Mouse (Mus musculus) embryo, embryonic 10.5 days (tissue): ENCODE measurements at regions not wholly inside any gene's neighbourhood (a gene's known extent, or its start where the extent isn't known, plus 50 kb on each side); places are given as distances from the start of the nearest gene placed in this dataset.

ENCODE experiments used
- DNase-seq: peaks from one replicate; pipeline ENCODE4 v3.0.0-alpha.2; 2015; ENCODE audit warnings: low spot score

DNA sequence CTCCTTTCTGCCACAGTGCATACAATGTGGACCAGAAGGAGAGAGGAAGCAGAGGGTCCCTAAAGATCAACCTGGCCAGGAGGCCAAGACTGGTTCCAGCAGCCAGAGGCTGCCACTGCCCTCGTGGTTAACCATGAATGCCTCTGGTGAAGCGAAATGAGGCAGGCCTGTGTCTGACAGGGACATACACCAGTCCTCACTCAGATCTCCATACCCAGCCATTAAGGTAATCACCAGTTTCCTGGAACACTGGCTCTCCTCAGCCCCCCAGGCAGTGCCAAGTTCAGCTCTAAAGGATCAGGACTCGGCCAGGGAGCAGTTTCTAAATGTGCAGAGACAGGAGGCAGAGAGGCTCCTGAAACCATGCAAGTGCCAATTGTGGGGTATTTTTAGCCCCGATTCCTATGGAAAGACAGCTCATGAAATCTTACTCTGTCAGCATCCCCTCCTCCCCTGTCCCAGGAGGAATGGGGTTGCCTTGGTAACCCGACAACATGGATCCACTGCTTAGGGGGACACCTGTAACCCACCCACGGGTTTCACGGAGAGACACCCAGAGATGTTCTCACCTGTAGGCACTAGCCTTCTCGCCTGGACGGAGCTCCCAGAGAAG, 103.6 kb downstream of the Ier5 start:
- no peak for DNase-seq

DNA sequence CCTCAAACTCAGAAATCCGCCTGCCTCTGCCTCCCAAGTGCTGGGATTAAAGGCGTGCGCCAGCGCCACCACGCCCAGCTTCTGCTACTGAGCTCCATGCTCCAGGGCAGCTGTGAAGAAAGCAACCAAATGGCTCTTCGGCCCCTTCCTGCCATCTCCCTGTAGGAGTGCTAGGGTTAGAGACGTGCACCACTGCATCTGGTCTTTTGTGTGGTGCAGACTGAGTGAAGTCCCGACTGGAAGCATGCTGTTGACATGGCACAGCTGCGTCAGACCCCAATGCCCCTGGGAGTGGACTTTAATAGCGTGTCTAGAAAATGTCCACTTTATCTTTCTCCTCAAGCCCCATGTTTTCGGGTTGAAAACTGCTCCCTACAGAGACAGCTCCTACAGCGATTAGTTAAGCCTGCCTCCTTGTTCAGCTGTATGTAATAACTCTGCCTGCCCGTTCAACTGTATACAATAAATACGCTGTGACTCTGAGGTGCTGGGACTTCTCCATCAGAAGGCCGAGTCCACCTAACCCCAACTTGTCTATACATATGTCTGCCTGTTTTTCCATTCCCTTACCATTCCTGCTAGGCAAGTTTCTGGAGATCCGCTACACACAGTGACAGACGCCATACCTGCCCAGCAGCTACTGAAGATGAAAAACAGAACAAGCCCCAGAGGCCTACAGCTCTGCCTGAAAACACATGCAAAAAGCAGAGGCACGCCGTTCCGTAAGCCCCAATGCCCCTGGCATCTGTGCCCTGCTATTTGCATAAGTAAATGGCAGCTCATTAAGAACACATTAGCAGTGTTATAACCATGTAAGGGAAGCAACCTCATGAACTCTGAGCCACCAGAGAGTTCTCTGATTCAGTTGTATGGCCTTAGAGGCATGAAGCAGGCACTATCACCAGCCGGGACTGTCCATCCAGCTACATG, 105.2 kb downstream of the Ier5 start:
- no peak for DNase-seq

DNA sequence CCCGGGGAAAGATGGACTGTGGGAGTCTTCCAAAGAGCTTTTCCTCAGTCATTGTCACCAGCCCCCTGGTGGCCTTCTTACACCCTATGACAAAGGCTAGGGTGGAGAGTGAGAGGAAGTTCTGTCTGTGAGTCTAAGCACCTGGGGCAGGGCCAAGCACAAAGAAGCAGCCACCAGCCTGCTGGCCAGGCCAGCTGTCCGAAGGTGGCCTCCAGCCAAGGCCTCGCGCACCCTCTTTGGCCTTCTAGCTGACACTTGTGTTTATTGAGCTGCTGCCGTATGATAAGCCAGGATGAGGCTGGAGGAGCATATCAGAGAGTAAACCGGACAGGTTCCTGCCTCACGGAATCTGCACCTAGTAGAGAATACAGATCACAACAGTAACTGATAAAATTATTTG, 99.0 kb upstream of the Cacna1e start:
- DNase-seq: no peak

DNA sequence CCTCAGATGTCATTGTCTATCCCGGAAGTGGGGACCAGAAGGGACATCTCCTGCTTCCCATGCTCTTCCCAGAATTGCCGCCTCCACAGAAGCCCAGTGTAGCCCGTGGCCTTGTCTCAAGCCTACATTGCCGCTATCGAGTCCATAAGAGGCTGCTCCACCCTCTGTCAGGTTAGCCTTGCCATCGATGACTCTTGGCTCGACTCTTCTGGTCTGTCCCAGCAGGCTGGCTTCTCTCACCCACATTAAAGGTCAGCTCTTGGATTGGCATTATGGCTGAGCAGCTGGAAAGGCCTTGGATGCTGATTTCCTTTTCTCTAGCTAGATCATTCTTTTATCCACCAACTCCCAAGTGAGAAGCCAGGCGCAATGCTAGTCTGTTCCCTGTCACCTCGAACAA, 98.5 kb upstream of the Cacna1e start:
- no peak for DNase-seq

DNA sequence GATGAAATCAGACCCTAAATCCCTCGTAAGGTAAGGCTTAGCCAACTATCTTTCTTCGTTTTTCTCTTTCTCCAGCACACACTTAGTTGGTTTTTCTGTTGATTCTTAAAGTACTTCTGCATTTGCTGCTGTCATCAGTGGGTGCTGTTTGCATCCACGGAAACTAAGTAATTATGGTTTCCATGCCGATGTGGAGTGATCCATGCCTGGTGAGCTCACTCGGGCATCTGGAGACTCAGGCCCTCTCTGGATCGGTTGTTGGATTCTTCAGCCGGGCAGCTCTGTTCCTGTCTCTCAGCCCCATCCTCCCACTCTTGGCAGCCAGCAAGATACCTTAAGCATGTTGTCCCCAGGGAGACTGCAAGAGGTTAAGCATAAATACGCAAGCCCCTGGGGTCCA, 97.4 kb upstream of the Cacna1e start:
- DNase-seq: no peak

DNA sequence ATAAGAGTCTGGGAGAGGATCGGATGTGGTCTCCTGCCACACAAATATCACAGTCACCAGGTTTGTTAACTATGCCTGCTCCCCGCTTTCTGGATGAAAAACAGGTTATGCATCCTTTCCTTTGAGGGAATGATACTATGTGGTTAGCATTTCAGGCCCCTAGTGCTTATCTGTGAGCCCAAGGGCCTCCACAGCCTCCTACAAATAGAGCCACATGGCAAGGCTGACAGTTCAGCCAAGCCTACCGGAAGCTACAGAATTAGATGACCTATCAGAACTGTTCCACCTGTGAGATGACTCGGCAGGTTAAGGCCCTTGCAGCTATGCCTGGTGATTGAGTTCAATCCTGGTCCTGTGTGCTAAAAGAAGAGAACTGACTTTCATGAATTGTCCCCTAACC, 91.4 kb upstream of the Cacna1e start:
- DNase-seq: no peak

DNA sequence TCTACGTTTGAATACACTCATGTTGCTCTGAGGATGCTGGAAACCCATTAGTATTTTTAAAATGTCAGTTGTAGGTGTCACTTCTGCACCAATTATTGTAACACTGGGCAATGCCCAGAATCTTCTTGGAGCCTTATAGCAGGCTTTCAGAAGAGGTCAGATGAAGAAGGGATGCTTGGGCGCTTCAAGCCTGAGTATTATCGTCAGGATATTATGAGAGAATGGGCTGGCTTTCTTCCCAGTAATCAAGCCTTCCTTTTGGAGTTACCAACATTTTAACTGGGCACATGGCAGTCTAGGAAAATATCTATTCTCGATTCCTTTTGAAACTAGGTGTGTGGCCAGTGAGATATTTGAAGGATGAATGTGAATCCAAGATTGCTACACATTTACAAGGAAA, 77.0 kb upstream of the Cacna1e start:
- DNase-seq: no peak

DNA sequence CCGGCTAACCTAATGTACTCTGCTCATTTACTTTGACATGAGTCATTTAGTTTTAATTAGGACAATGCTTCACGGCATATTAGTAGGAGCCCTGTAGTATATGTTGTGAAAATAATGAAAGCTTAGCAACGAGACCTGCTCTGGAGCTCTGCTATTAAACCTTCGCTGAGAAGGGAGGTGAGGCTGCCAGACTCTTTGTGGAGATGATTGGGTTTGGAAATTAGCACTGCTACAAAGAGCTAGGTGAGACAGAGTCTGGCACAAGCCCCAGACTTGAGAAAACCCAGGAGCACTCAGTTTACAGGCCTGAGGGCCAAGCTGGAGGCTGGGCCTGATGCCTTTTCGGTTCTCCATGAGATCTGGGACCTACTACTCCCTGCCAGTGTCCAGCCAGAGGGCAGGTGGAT, 72.3 kb upstream of the Cacna1e start:
- no peak for DNase-seq

DNA sequence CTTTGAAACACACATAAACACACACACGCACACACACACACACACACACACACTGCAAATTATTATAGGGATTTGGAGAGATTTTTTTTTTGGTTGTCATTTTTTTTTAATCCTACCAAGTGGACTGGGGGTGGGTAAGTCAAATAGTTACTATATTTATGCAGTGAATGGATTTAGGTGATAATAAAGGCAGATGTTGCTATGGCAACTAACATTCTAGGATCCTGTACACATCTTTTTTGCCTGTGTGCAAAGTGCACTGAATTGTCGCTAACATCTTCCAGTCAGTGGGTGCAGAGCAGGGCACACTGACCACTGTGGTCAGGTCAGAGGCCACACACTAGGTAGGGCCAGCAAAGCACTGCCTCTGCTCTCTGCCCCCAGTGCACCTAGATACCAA, 68.4 kb upstream of the Cacna1e start:
- no peak for DNase-seq
